In the genomic region with DNA sequence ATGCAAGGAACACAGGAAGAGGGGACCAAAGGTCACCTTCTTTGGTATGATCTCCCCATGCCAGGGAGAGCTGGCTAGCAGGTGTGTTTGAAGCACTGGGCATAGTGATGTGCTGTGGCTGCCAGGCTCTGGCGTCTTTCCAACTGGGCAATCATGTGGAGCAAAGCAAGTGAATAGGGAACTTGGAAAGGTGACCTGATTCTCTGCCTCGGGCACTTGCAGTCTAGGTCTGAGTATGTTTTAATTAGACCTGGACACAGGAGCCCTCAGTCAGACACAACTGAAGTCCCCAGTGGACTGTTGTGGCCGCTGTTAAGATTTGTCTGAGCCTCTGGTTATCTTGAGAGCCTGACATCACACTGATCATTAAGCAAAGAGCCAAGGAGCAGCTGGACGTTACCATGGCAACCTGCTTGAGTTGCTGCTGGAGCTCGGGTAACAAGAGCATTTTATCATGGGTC, we compare ENCODE assay signal across 8 mouse cellular contexts.
DNase-seq lines count a peak whose midpoint lies in the region; ATAC-seq and TF ChIP-seq lines count a peak whose summit lies in the region.

No protein-coding gene starts in this region.

- WGBS in intestine, embryonic 14.5 days, result 19% methylated on average over 5 of the region's 5 CpGs
- WGBS in intestine, postnatal 0 days, result 13% methylated on average over 5 of the region's 5 CpGs
- 12% methylated on average over 5 of the region's 5 CpGs for WGBS in hindbrain, embryonic 15.5 days
- 20% methylated on average over 5 of the region's 5 CpGs for WGBS in limb, embryonic 15.5 days
- 3% methylated on average over 5 of the region's 5 CpGs for WGBS in midbrain, postnatal 0 days

- peak; percentile 65 for DNase-seq in intestine, embryonic 14.5 days (ENCODE audit: low spot score)
- peak; percentile 67 for DNase-seq in gastrocnemius, postnatal 10 days
- peak; percentile 95 for DNase-seq in midbrain, postnatal 0 days (ENCODE audit: low spot score)

- H3K4me1 ChIP-seq in intestine, embryonic 14.5 days (replicated peaks; ENCODE audit: control insufficient read depth, insufficient read depth, low read length), result peaks cover 13% of the 10 kb centered on the region
- peaks cover 2% of the 10 kb centered on the region; the same call in 1 of the 2 replicates for H3K4me1 ChIP-seq in intestine, postnatal 0 days (replicated peaks; ENCODE audit: control insufficient read depth, insufficient read depth, low read length)
- peaks cover 32% of the 10 kb centered on the region for H3K4me1 ChIP-seq in hindbrain, embryonic 15.5 days (replicated peaks)
- peaks cover 24% of the 10 kb centered on the region for H3K4me1 ChIP-seq in limb, embryonic 15.5 days
- H3K4me1 ChIP-seq in midbrain, postnatal 0 days (ENCODE audit: insufficient read depth, low read length), result peaks cover 8% of the 10 kb centered on the region; the same call in 1 of the 2 replicates

- TF ChIP-seq CTCF in intestine, postnatal 0 days (IDR thresholded peaks at IDR 0.05; ENCODE audit: low read depth), result no peak
- no peak for TF ChIP-seq CTCF in midbrain, postnatal 0 days (IDR thresholded peaks at IDR 0.05)

- H3K27ac ChIP-seq in intestine, embryonic 14.5 days (ENCODE audit: low read depth), result no peak overlapping the region
- H3K27ac ChIP-seq in intestine, postnatal 0 days (ENCODE audit: low read depth, low read length), result no peak overlapping the region
- peak overlapping the region; percentile 80 for H3K27ac ChIP-seq in hindbrain, embryonic 15.5 days (replicated peaks)
- H3K27ac ChIP-seq in limb, embryonic 15.5 days, result peak overlapping the region; percentile 22; the same call in 1 of the 2 replicates
- peak overlapping the region; percentile 71 for H3K27ac ChIP-seq in midbrain, postnatal 0 days (ENCODE audit: low read depth, low read length)

- ATAC-seq in intestine, embryonic 14.5 days (replicated peaks; ENCODE audit: low FRiP score, low TSS enrichment, low read depth), result peak; percentile 78; the same call in 1 of the 2 replicates
- ATAC-seq in intestine, postnatal 0 days, result no peak
- 0 out of 2 replicates have a peak, but pooled peaks have one; percentile 28 for ATAC-seq in common myeloid progenitor, adult 5-6 weeks (replicated peaks; ENCODE audit: low read depth, poor library complexity, severe bottlenecking)
- ATAC-seq in hindbrain, embryonic 15.5 days (ENCODE audit: low FRiP score, low read depth), result peak; percentile 86
- ATAC-seq in limb, embryonic 15.5 days (ENCODE audit: insufficient number of reproducible peaks, low FRiP score, low TSS enrichment, low read depth), result peak; percentile 19; the same call in 1 of the 2 replicates
- ATAC-seq in midbrain, postnatal 0 days (ENCODE audit: low FRiP score), result peak; percentile 78
- ATAC-seq in CD4-positive, CD25-positive, alpha-beta regulatory T cell, adult 4 months, result no peak

- H3K4me3 ChIP-seq in intestine, embryonic 14.5 days (ENCODE audit: low read depth, low read length), result no peak overlapping the region
- no peak overlapping the region for H3K4me3 ChIP-seq in intestine, postnatal 0 days (ENCODE audit: low read depth, low read length)
- no peak overlapping the region for H3K4me3 ChIP-seq in hindbrain, embryonic 15.5 days
- H3K4me3 ChIP-seq in limb, embryonic 15.5 days, result no peak overlapping the region
- no peak overlapping the region for H3K4me3 ChIP-seq in midbrain, postnatal 0 days (ENCODE audit: low read depth, low read length)

- no peak overlapping the region for H3K9ac ChIP-seq in intestine, embryonic 14.5 days (ENCODE audit: low read length)
- no peak overlapping the region for H3K9ac ChIP-seq in intestine, postnatal 0 days (ENCODE audit: low read depth, low read length)
- H3K9ac ChIP-seq in hindbrain, embryonic 15.5 days, result no peak overlapping the region
- H3K9ac ChIP-seq in limb, embryonic 15.5 days, result no peak overlapping the region
- no peak overlapping the region for H3K9ac ChIP-seq in midbrain, postnatal 0 days (replicated peaks; ENCODE audit: low read length, poor library complexity, severe bottlenecking)

- H3K4me2 ChIP-seq in intestine, embryonic 14.5 days (ENCODE audit: low read length), result no peak overlapping the region
- no peak overlapping the region for H3K4me2 ChIP-seq in intestine, postnatal 0 days (replicated peaks; ENCODE audit: low read depth)
- peak overlapping the region; percentile 27 for H3K4me2 ChIP-seq in hindbrain, embryonic 15.5 days
- no peak overlapping the region for H3K4me2 ChIP-seq in limb, embryonic 15.5 days
- no peak overlapping the region for H3K4me2 ChIP-seq in midbrain, postnatal 0 days (ENCODE audit: low read depth, low read length, poor library complexity, severe bottlenecking)

- H3K9me3 ChIP-seq in intestine, embryonic 14.5 days (ENCODE audit: control insufficient read depth, low read length), result no peaks in the 10 kb centered on the region
- no peaks in the 10 kb centered on the region for H3K9me3 ChIP-seq in intestine, postnatal 0 days (ENCODE audit: control insufficient read depth)
- H3K9me3 ChIP-seq in hindbrain, embryonic 15.5 days, result no peaks in the 10 kb centered on the region
- H3K9me3 ChIP-seq in limb, embryonic 15.5 days, result no peaks in the 10 kb centered on the region
- H3K9me3 ChIP-seq in midbrain, postnatal 0 days (ENCODE audit: low read length), result no peaks in the 10 kb centered on the region

- H3K27me3 ChIP-seq in intestine, embryonic 14.5 days (replicated peaks; ENCODE audit: control insufficient read depth, insufficient read depth, low read length), result no peaks in the 10 kb centered on the region
- H3K27me3 ChIP-seq in intestine, postnatal 0 days (replicated peaks; ENCODE audit: control insufficient read depth, insufficient read depth, low read length), result no peaks in the 10 kb centered on the region
- no peaks in the 10 kb centered on the region for H3K27me3 ChIP-seq in hindbrain, embryonic 15.5 days
- no peaks in the 10 kb centered on the region for H3K27me3 ChIP-seq in limb, embryonic 15.5 days
- H3K27me3 ChIP-seq in midbrain, postnatal 0 days (ENCODE audit: insufficient read depth, low read length), result no peaks in the 10 kb centered on the region

- no peaks in the 10 kb centered on the region for H3K36me3 ChIP-seq in intestine, embryonic 14.5 days (ENCODE audit: control insufficient read depth, insufficient read depth, low read length)
- no peaks in the 10 kb centered on the region for H3K36me3 ChIP-seq in intestine, postnatal 0 days (ENCODE audit: control insufficient read depth, insufficient read depth)
- no peaks in the 10 kb centered on the region for H3K36me3 ChIP-seq in hindbrain, embryonic 15.5 days
- H3K36me3 ChIP-seq in limb, embryonic 15.5 days, result no peaks in the 10 kb centered on the region
- no peaks in the 10 kb centered on the region for H3K36me3 ChIP-seq in midbrain, postnatal 0 days (ENCODE audit: insufficient read depth, low read length)

Comparison
In these comparisons a context has a peak if more than half of its experiments do, and no peak if none do; other contexts are left out.
1. ATAC-seq: peak in intestine, embryonic 14.5 days (single experiment), common myeloid progenitor, adult 5-6 weeks (single experiment), hindbrain, embryonic 15.5 days (single experiment), limb, embryonic 15.5 days (single experiment) and midbrain, postnatal 0 days (single experiment); none in intestine, postnatal 0 days (single experiment) and CD4-positive, CD25-positive, alpha-beta regulatory T cell, adult 4 months (single experiment).
2. H3K27ac ChIP-seq: peak in hindbrain, embryonic 15.5 days (single experiment), limb, embryonic 15.5 days (single experiment) and midbrain, postnatal 0 days (single experiment); none in intestine, embryonic 14.5 days (single experiment) and intestine, postnatal 0 days (single experiment).
3. Peak in every context shown above with its lines, with median percentiles within 50 percentile points of each other: DNase-seq.